Mouse (Mus musculus): ENCODE measurements at regions not wholly inside any gene's neighbourhood (a gene's known extent, or its start where the extent isn't known, plus 50 kb on each side); places are given as distances from the start of the nearest gene placed in this dataset.

- TF ChIP-seq CTCF (IDR thresholded peaks at IDR 0.05) (no peak), EP300 (IDR thresholded peaks at IDR 0.05) (no peak)
- no peaks in the 10 kb centered on the region for H3K27me3 ChIP-seq (replicated peaks; ENCODE audit: insufficient read depth, low read length)
- H3K27ac ChIP-seq (ENCODE audit: low read length): no peak overlapping the region
- no peaks in the 10 kb centered on the region for H3K9me3 ChIP-seq (ENCODE audit: low read length)
- no peak overlapping the region for H3K4me2 ChIP-seq (replicated peaks; ENCODE audit: low read depth, low read length)
- no peak overlapping the region for H3K4me3 ChIP-seq (ENCODE audit: low read depth, low read length)
- ATAC-seq (no peak), DNase-seq (ENCODE audit: low spot score) (no peak)
- WGBS: 59% methylated on average over 4 of the region's 4 CpGs
- H3K9ac ChIP-seq (replicated peaks; ENCODE audit: low read depth): no peak overlapping the region
- H3K36me3 ChIP-seq (ENCODE audit: insufficient read depth, low read length): no peaks in the 10 kb centered on the region
- H3K4me1 ChIP-seq (ENCODE audit: insufficient read depth, low read depth, low read length): no peaks in the 10 kb centered on the region
These were observed 88.9 kb upstream of the Bcor start for GRCm38 (mm10) chrX:12249071-12249470.

GRCm38 (mm10) chrX:12249911-12250310 is 89.8 kb upstream of the Bcor start:
- Histone ChIP-seq H3K27ac (ENCODE audit: low read length) (no peak overlapping the region), H3K27me3 (replicated peaks; ENCODE audit: insufficient read depth, low read length) (no peaks in the 10 kb centered on the region), H3K4me1 (ENCODE audit: insufficient read depth, low read depth, low read length) (no peaks in the 10 kb centered on the region), H3K36me3 (ENCODE audit: insufficient read depth, low read length) (no peaks in the 10 kb centered on the region), H3K9ac (replicated peaks; ENCODE audit: low read depth) (no peak overlapping the region), H3K9me3 (ENCODE audit: low read length) (no peaks in the 10 kb centered on the region), H3K4me3 (ENCODE audit: low read depth, low read length) (no peak overlapping the region), H3K4me2 (replicated peaks; ENCODE audit: low read depth, low read length) (no peak overlapping the region)
- 56% methylated on average over 4 of the region's 4 CpGs for WGBS
- DNase-seq (ENCODE audit: low spot score) (no peak), ATAC-seq (peak; percentile 50; the same call in 1 of the 2 replicates)
- TF ChIP-seq EP300 (IDR thresholded peaks at IDR 0.05) (no peak), CTCF (IDR thresholded peaks at IDR 0.05) (no peak)

GRCm38 (mm10) chrX:12251853-12252679 is 91.9 kb upstream of the Bcor start:
- no peaks in the 10 kb centered on the region for H3K4me1 ChIP-seq (ENCODE audit: insufficient read depth, low read depth, low read length)
- no peak overlapping the region for H3K27ac ChIP-seq (ENCODE audit: low read length)
- no peaks in the 10 kb centered on the region for H3K27me3 ChIP-seq (replicated peaks; ENCODE audit: insufficient read depth, low read length)
- DNase-seq (ENCODE audit: low spot score) (peak; percentile 88), ATAC-seq (peak; percentile 89)
- TF ChIP-seq EP300 (IDR thresholded peaks at IDR 0.05) (no peak), CTCF (IDR thresholded peaks at IDR 0.05) (peak; percentile 75)
- no peaks in the 10 kb centered on the region for H3K36me3 ChIP-seq (ENCODE audit: insufficient read depth, low read length)
- no peak overlapping the region for H3K9ac ChIP-seq (replicated peaks; ENCODE audit: low read depth)
- WGBS: 7% methylated on average over 31 of the region's 32 CpGs
- H3K9me3 ChIP-seq (ENCODE audit: low read length): no peaks in the 10 kb centered on the region
- peak overlapping the region; percentile 51 for H3K4me2 ChIP-seq (replicated peaks; ENCODE audit: low read depth, low read length)
- H3K4me3 ChIP-seq (ENCODE audit: low read depth, low read length): peak overlapping the region; percentile 6; the same call in 1 of the 2 replicates

GRCm38 (mm10) chrX:12252680-12253021 is 92.5 kb upstream of the Bcor start:
- no peaks in the 10 kb centered on the region for H3K27me3 ChIP-seq (replicated peaks; ENCODE audit: insufficient read depth, low read length)
- TF ChIP-seq CTCF (IDR thresholded peaks at IDR 0.05) (no peak), EP300 (IDR thresholded peaks at IDR 0.05) (no peak)
- no peak for ATAC-seq
- peak overlapping the region; percentile 51 for H3K4me2 ChIP-seq (replicated peaks; ENCODE audit: low read depth, low read length)
- H3K27ac ChIP-seq (ENCODE audit: low read length): no peak overlapping the region
- 5% methylated on average over 16 of the region's 16 CpGs for WGBS
- no peaks in the 10 kb centered on the region for H3K4me1 ChIP-seq (ENCODE audit: insufficient read depth, low read depth, low read length)
- H3K9me3 ChIP-seq (ENCODE audit: low read length): no peaks in the 10 kb centered on the region
- DNase-seq (ENCODE audit: low spot score): no peak
- H3K4me3 ChIP-seq (ENCODE audit: low read depth, low read length): peak overlapping the region; percentile 6
- H3K36me3 ChIP-seq (ENCODE audit: insufficient read depth, low read length): no peaks in the 10 kb centered on the region
- no peak overlapping the region for H3K9ac ChIP-seq (replicated peaks; ENCODE audit: low read depth)

- Histone ChIP-seq H3K4me3 (ENCODE audit: low read depth, low read length) (no peak overlapping the region), H3K9ac (replicated peaks; ENCODE audit: low read depth) (no peak overlapping the region), H3K9me3 (ENCODE audit: low read length) (no peaks in the 10 kb centered on the region), H3K27ac (ENCODE audit: low read length) (no peak overlapping the region), H3K27me3 (replicated peaks; ENCODE audit: insufficient read depth, low read length) (no peaks in the 10 kb centered on the region), H3K4me2 (replicated peaks; ENCODE audit: low read depth, low read length) (no peak overlapping the region), H3K36me3 (ENCODE audit: insufficient read depth, low read length) (no peaks in the 10 kb centered on the region), H3K4me1 (ENCODE audit: insufficient read depth, low read depth, low read length) (no peaks in the 10 kb centered on the region)
- DNase-seq (ENCODE audit: low spot score) (no peak), ATAC-seq (no peak)
- 50% methylated on average over 8 of the region's 8 CpGs for WGBS
- TF ChIP-seq CTCF (IDR thresholded peaks at IDR 0.05) (no peak), EP300 (IDR thresholded peaks at IDR 0.05) (no peak)
These were observed 96.6 kb upstream of the Bcor start for GRCm38 (mm10) chrX:12256758-12257157.

GRCm38 (mm10) chrX:12263834-12264233 is 103.7 kb upstream of the Bcor start:
- H3K27me3 ChIP-seq (replicated peaks; ENCODE audit: insufficient read depth, low read length): no peaks in the 10 kb centered on the region
- TF ChIP-seq EP300 (IDR thresholded peaks at IDR 0.05): no peak
- TF ChIP-seq CTCF (IDR thresholded peaks at IDR 0.05): no peak
- no peak overlapping the region for H3K4me3 ChIP-seq (ENCODE audit: low read depth, low read length)
- H3K9me3 ChIP-seq (ENCODE audit: low read length): no peaks in the 10 kb centered on the region
- ATAC-seq (no peak), DNase-seq (ENCODE audit: low spot score) (no peak)
- H3K36me3 ChIP-seq (ENCODE audit: insufficient read depth, low read length): no peaks in the 10 kb centered on the region
- H3K27ac ChIP-seq (ENCODE audit: low read length): no peak overlapping the region
- 78% methylated on average over 6 of the region's 6 CpGs for WGBS
- H3K9ac ChIP-seq (replicated peaks; ENCODE audit: low read depth): no peak overlapping the region
- H3K4me2 ChIP-seq (replicated peaks; ENCODE audit: low read depth, low read length): no peak overlapping the region
- no peaks in the 10 kb centered on the region for H3K4me1 ChIP-seq (ENCODE audit: insufficient read depth, low read depth, low read length)
